Mouse (Mus musculus): ENCODE data around the gene Det1. TPM values are rescaled to one million over a fixed set of nuclear protein-coding genes. Genes with fewer than 3 reads are reported as not detected.

The Det1 gene
- 1 to 10 TPM; 6.4 to 6.9 TPM for total RNA-seq (2021)
- long read RNA-seq, partial matches to known transcripts = 0 of 3 reads
- long read RNA-seq, other reads (novel, unspliced or antisense) = 1 of 3 reads

- DNase-seq (ENCODE audit: low spot score in 2 of 2) = peak; percentile 87 to 93
These were observed at the start of gene Det1 for GRCm38 (mm10) chr7:78846737-78847434. Gene Det1 (minus strand): TSS chr7:78847263.

- peak; percentile 96 to 97 for DNase-seq (ENCODE audit: low spot score in 2 of 2)
These were observed 48.7 kb upstream of the Det1 start, which contains the start of gene Aen for GRCm38 (mm10) chr7:78895653-78896333. Gene Aen (plus strand): TSS chr7:78895854.

GRCm38 (mm10) chr7:78895021-78895652 lies 48.1 kb upstream of the Det1 start:
- DNase-seq (ENCODE audit: low spot score in 2 of 2) = no peak

GRCm38 (mm10) chr7:78893917-78894316 lies 46.9 kb upstream of the Det1 start:
- DNase-seq (ENCODE audit: low spot score in 2 of 2) = no peak

DNA sequence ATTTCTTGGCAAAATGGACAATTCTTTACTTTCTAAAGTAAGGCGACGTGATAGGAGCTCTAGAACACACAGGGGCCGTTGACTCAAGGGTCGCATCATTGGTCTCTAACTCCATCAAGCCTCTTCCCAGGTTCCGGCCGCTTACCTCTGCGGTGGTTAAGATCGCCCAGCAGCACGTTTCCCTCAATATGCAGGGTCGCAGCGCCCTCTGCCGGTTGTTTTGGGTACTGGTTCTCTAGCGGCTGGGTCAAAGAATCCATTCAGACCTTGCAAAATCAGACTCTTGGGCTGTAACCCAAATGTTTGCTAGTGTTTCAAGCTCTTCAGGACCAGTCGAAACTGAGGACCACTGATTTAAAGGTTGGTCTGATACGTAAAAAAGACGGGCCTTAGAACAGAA lies 43.6 kb upstream of the Det1 start:
- DNase-seq (ENCODE audit: low spot score in 2 of 2) = peak; percentile 95

DNA sequence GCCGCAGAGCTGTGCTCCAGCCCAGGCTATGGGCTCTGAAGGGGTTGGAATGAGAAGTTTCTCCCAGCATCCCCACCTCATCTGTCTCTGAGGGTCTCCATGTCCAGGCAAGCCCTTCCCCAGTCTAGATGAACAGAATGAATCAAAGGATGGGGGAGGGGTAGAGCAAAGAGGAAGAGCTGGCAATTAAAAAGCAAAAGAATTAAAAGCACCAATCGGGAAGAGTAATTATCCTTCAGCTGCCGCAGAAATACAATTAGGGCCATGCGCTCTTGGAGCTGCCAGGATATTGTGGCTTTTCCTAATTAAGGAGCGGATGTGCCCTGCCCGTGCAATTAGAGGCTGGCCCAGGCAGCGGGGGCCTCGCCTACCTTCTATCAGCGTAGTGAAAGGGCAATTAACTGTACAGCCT lies 40.4 kb upstream of the Det1 start:
- peak in 1 of 2 experiments; percentile 43 for DNase-seq (ENCODE audit: low spot score in 2 of 2)

GRCm38 (mm10) chr7:78886496-78886895 lies 39.4 kb upstream of the Det1 start:
- no peak for DNase-seq (ENCODE audit: low spot score in 2 of 2)

- no peak for DNase-seq (ENCODE audit: low spot score in 2 of 2)
These were observed 38.3 kb upstream of the Det1 start for GRCm38 (mm10) chr7:78885404-78885803.

- DNase-seq (ENCODE audit: low spot score in 2 of 2) = peak in 1 of 2 experiments; percentile 61
These were observed 37.1 kb upstream of the Det1 start for GRCm38 (mm10) chr7:78884139-78884538.

DNA sequence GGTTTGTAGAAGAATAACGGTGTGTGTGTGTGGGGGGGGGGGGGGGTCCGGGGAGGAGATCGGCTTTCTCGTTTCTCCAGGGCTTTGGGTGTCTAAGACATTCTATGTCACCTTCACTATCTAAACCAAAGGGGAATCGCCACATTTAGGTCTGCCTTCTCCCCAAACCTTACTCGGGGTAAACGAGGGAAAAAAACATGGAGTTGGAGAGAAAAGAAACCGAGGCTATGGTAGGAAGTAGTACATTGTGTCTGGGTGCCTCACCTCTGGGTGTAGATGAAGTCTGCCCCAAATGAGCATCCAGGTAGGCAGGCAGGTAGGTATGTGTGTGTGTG lies 36.6 kb upstream of the Det1 start:
- no peak for DNase-seq (ENCODE audit: low spot score in 2 of 2)

DNA sequence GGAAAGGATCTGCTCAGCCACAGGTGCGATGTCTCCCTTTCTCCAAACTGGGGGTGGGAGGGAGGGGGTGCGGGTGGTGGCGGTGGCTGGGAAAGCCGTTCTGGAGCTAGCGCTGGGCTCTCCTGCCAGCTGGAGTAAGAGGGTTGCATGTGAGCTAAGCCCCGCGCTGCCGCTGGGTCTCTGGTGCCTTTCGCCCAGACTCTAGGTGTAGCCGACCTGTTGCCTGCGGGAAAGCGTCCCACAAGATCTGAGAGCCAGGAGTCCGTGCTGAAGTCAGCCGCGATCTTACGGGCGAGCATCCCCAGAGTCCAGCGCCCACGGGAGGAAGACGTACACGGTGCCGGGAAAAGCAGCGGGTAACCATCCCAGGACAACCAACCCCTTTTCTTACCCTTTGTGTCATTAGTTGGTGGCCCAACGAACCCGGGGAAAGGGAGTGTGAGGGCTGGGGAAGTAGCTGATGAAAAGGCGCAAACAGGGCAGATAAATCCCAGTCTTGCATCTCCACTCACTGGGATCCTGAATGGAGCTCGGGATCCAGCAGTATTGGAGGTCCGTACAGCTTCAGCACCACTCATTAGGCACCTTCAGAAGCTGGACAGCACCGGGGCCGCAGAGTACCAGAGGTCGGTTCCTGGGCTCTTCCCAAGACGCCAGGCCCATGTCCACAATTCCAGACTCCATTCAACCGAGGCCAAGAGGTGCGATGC lies 36.1 kb upstream of the Det1 start:
- peak in 1 of 2 experiments; percentile 41 for DNase-seq (ENCODE audit: low spot score in 2 of 2)

GRCm38 (mm10) chr7:78882469-78882837 lies 35.4 kb upstream of the Det1 start:
- DNase-seq (ENCODE audit: low spot score in 2 of 2) = peak; percentile 72 to 78

- no peak for DNase-seq (ENCODE audit: low spot score in 2 of 2)
These were observed 34.8 kb upstream of the Det1 start for GRCm38 (mm10) chr7:78881607-78882468.

- DNase-seq (ENCODE audit: low spot score in 2 of 2) = no peak
These were observed 25.8 kb upstream of the Det1 start for GRCm38 (mm10) chr7:78872831-78873230.

GRCm38 (mm10) chr7:78872366-78872765 lies 25.3 kb upstream of the Det1 start:
- no peak for DNase-seq (ENCODE audit: low spot score in 2 of 2)

GRCm38 (mm10) chr7:78868731-78869130 lies 21.7 kb upstream of the Det1 start:
- DNase-seq (ENCODE audit: low spot score in 2 of 2) = no peak

DNA sequence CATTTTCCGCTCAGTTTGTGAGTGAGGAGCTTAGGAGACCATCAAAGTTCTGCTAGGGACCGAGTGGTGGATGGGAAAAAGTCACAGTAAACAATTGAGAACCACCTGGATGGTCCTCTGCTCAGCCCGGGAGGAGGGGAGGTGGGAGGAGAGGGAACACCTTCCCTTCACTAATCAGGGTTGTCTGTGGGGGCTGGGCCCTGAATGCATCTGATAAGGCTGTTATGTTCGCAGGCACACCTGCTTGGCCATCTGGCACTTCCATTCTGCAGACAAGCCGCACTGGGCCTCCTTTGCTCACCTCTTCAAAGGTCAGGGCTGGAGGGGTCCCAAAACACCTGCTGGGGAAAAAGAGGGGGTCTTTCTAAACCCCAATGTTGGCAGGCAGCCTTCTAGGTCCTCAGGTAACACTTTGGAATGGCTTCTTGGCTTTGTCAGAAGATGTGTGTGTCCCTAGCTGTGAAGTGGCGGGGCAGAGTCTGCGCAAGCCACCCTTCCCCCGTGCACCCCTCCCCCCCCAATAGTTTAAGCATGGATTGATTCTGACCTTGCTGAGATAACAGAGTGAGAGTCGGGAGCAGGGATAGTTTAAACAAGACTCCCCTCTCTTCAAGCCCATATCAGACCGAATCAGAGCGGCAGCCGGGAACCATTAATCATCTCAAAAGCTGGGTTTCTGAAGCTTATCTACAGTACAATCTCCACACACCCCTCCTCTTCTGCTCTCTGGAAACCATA lies 18.3 kb upstream of the Det1 start:
- DNase-seq (ENCODE audit: low spot score in 2 of 2) = no peak

DNA sequence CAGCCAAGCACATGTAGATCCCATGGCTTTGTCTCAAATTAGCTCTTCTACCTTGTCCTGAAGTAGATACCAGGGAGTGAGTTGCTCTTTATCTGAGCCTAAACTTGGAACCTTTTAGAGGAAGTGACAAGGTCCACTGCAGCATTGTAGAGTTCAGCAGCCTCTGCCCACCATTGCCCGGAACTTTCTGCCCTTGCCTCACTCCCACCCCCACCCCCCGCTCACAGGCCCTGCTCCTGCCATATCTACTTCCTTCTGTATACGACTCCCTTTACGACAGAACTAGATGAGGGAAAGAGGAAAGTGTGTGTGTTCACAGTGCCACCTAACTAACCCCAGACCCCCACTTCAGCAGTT lies 17.4 kb upstream of the Det1 start:
- no peak for DNase-seq (ENCODE audit: low spot score in 2 of 2)

DNA sequence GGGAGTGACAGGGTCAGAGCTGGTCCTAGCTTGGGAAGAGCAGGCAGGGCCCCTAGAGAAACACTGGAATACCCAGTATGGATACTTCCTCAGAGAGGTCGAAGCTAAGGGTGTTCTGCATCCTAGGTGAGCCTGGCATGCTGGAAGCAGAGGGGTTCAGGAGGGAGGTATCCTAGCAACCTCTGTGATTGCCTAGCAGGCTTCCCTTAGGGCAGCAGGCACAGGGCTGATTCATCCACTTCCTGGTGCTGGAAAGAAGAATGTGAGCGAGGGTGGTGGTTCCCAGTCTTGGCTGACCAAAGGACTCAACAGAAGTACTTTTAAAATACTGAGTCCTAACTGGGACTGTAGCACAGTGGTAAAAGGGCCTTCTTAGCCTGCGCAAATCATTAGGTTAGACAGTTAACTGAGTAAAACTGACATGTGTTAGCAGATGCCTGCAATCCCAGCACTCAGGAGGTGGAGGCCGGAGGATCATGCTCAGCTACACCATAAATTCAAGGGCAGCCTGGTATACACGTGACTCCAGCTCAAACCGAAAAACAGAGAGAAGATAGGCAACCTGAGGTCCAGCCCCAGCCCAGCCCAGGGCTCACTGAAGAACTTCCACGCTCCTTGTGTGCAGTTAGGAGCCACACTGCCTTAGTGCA lies 16.9 kb upstream of the Det1 start:
- no peak for DNase-seq (ENCODE audit: low spot score in 2 of 2)
